Mouse (Mus musculus) small intestine, adult 2 months (tissue): ENCODE data around the gene Nrm.

Experiments
- CTCF ChIP-seq: fragments of 200-500 bp; IDR thresholded peaks from 2 replicates; pipeline ENCODE4 v1.5.1; 2012; ENCODE audit warnings: low read depth, mild to moderate bottlenecking, control low read depth, inconsistent platforms, low read length, moderate library complexity, mixed read lengths; ENCODE audit not compliant: insufficient replicate concordance, insufficient read length; ENCODE audit errors: extremely low read depth
- POLR2A ChIP-seq: fragments of 200-500 bp; IDR thresholded peaks from 2 replicates; pipeline ENCODE4 v1.6.1; 2012; ENCODE audit warnings: low read depth, mild to moderate bottlenecking, control low read depth, inconsistent platforms, low read length, moderate library complexity

DNA sequence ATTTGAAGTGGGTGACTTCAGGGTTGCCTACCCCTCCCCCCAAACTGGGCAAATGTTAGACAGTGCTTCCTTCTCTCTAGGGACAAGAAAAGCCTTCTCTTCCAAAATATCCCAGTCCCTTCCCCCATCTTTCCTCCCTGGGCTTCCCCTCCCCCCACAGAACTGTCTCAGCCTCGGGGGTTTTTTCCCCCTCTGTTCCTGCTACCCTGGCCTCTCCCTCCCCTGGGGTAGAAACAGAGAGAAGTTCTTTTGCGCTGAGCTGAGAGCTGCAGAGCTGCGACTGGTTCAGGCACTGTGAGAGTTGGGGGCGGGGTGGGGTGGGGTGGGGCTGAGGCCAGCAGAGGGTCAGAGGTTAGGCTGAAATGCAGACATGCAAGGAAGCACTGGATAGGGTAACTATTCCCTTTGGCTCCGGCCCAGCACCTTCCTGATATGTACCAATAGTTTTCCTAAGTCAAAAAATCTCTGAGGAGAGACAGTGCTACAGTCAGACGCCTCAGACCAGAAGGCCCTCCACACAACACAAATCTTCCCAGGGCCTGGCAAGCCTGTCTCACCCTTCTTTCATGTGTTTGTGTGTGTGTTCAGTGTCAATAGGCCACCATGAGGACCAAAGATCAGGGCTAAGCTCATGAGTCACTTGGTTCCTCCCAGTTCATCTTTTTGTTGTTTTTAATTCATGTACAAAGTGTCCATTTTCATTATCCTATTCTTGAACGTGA, 8.4 kb downstream of the Nrm start:
- TF ChIP-seq CTCF (no peak), POLR2A (no peak; the same call in 1 of the 2 replicates)
